Mouse (Mus musculus): ENCODE results near the gene Bphl.
"Not testable (repeated sequence)": the region's sequence is repeated elsewhere in the genome, so short reads cannot be mapped to it uniquely, and the experiment has no call there.

DNA sequence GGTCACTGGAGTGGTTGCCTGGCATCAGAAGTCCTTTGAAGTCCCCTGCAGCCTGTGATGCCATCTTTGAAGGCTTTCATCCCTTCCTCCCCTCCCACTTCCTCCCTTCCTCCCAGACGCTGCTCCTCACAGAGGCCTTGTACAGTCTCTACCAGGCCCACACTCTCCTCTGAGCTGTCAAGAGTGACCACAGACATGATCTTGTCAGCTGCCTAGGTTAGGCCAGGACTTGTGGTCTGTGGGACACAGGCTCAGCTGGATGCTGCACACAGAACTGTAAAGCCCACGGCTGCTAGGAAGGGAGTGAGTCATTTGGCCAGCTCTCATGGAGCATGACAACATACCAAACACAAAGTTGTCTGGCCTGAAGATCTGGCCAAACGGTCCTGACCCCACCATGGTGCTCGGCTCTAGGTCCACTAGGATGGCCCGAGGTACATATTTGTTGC lies 50.8 kb downstream of the Bphl start:
- not testable (repeated sequence) for TF ChIP-seq CTCF (IDR thresholded peaks at IDR 0.05; ENCODE audit: control insufficient read depth, insufficient read depth, low read length); POLR2A (IDR thresholded peaks at IDR 0.05; ENCODE audit: borderline replicate concordance, control insufficient read depth, low read depth, low read length)

All from bone marrow, adult 2 months (tissue).